In genomic region chr11:112620916-112621315, GRCm38 (mm10) we compare ENCODE assay signal across 8 mouse cellular contexts.
DNase-seq lines count a peak whose midpoint lies in the region; ATAC-seq lines count a peak whose summit lies in the region.

No protein-coding gene starts in this region.

- H3K4me3 ChIP-seq in megakaryocyte, embryonic 14.5 days (replicated peaks): peak overlapping the region; percentile 21
- H3K4me3 ChIP-seq in forebrain, embryonic 11.5 days (ENCODE audit: low read depth, low read length): no peak overlapping the region
- H3K4me3 ChIP-seq in heart, embryonic 14.5 days (ENCODE audit: control insufficient read depth in 1 of 2, insufficient read depth in 1 of 2, low read depth in 1 of 2, low read length in 2 of 2): peak overlapping the region in 1 of 2 experiments; percentile 11; a peak in 1 of 4 replicates
- no peak overlapping the region for H3K4me3 ChIP-seq in midbrain, embryonic 16.5 days (ENCODE audit: low read depth, low read length)

- no peak overlapping the region for H3K27ac ChIP-seq in forebrain, embryonic 11.5 days (ENCODE audit: low read depth, low read length)
- H3K27ac ChIP-seq in heart, embryonic 14.5 days (replicated peaks in 1 of 2; ENCODE audit: control insufficient read depth in 1 of 2, insufficient read depth in 1 of 2, low read depth in 2 of 2, low read length in 2 of 2): peak overlapping the region in 1 of 2 experiments; percentile 64; a peak in 2 of 4 replicates
- H3K27ac ChIP-seq in midbrain, embryonic 16.5 days (ENCODE audit: low read length): no peak overlapping the region

- 20% methylated on average over 12 of the region's 12 CpGs for WGBS in forebrain, embryonic 11.5 days
- 12% methylated on average over 12 of the region's 12 CpGs for WGBS in heart, embryonic 14.5 days
- 13% methylated on average over 12 of the region's 12 CpGs for WGBS in midbrain, embryonic 16.5 days

- H3K4me1 ChIP-seq in megakaryocyte, embryonic 14.5 days: no peaks in the 10 kb centered on the region
- H3K4me1 ChIP-seq in forebrain, embryonic 11.5 days (replicated peaks; ENCODE audit: control insufficient read depth, insufficient read depth, low read length): peaks cover 6% of the 10 kb centered on the region
- H3K4me1 ChIP-seq in heart, embryonic 14.5 days (ENCODE audit: control insufficient read depth in 2 of 2, insufficient read depth in 2 of 2, low read length in 2 of 2): peaks cover 3 to 16% of the 10 kb centered on the region in 2 experiments; a peak in 3 of 4 replicates
- H3K4me1 ChIP-seq in midbrain, embryonic 16.5 days (ENCODE audit: control insufficient read depth, insufficient read depth, low read length): no peaks in the 10 kb centered on the region

- H3K4me2 ChIP-seq in forebrain, embryonic 11.5 days (ENCODE audit: low read depth, low read length, severe bottlenecking): peak overlapping the region; percentile 29; the same call in 1 of the 2 replicates
- peak overlapping the region; percentile 56 for H3K4me2 ChIP-seq in heart, embryonic 14.5 days (ENCODE audit: low read length)
- H3K4me2 ChIP-seq in midbrain, embryonic 16.5 days (ENCODE audit: low read length): peak overlapping the region; percentile 18

- peaks cover 71% of the 10 kb centered on the region for H3K9me3 ChIP-seq in megakaryocyte, embryonic 14.5 days
- no peaks in the 10 kb centered on the region for H3K9me3 ChIP-seq in forebrain, embryonic 11.5 days (ENCODE audit: control insufficient read depth, low read length)
- no peaks in the 10 kb centered on the region for H3K9me3 ChIP-seq in heart, embryonic 14.5 days (ENCODE audit: control insufficient read depth, low read length)
- no peaks in the 10 kb centered on the region for H3K9me3 ChIP-seq in midbrain, embryonic 16.5 days (replicated peaks; ENCODE audit: control insufficient read depth, low read length, poor library complexity, severe bottlenecking)

- peak; percentile 53 for DNase-seq in forebrain, embryonic 11.5 days (ENCODE audit: low spot score)
- peak; percentile 11 to 19 for DNase-seq in layer of hippocampus, postnatal 25 days (ENCODE audit: extremely low spot score in 1 of 2, low spot score in 1 of 2)
- peak; percentile 49 for DNase-seq in testis, postnatal 10 days (ENCODE audit: low spot score)
- DNase-seq in spleen, postnatal 10 days (ENCODE audit: low spot score in 2 of 2): no peak

- H3K36me3 ChIP-seq in megakaryocyte, embryonic 14.5 days (replicated peaks; ENCODE audit: low read length): no peaks in the 10 kb centered on the region
- no peaks in the 10 kb centered on the region for H3K36me3 ChIP-seq in forebrain, embryonic 11.5 days (ENCODE audit: control insufficient read depth, insufficient read depth, low read length)
- no peaks in the 10 kb centered on the region for H3K36me3 ChIP-seq in heart, embryonic 14.5 days (ENCODE audit: control insufficient read depth, insufficient read depth, low read length)
- no peaks in the 10 kb centered on the region for H3K36me3 ChIP-seq in midbrain, embryonic 16.5 days (ENCODE audit: control insufficient read depth, insufficient read depth, low read length)

- no peak for ATAC-seq in megakaryocyte, adult 5-6 weeks (ENCODE audit: poor library complexity, severe bottlenecking)
- peak; percentile 67 for ATAC-seq in forebrain, embryonic 11.5 days (replicated peaks; ENCODE audit: low FRiP score)
- peak; percentile 13; the same call in 1 of the 2 replicates for ATAC-seq in heart, embryonic 14.5 days (ENCODE audit: insufficient number of reproducible peaks, insufficient read depth, low FRiP score, low read depth)
- peak; percentile 42; the same call in 1 of the 2 replicates for ATAC-seq in midbrain, embryonic 16.5 days

- H3K27me3 ChIP-seq in megakaryocyte, embryonic 14.5 days (replicated peaks): no peaks in the 10 kb centered on the region
- H3K27me3 ChIP-seq in forebrain, embryonic 11.5 days (ENCODE audit: control insufficient read depth, insufficient read depth, low read length): no peaks in the 10 kb centered on the region
- no peaks in the 10 kb centered on the region for H3K27me3 ChIP-seq in heart, embryonic 14.5 days (ENCODE audit: control insufficient read depth, insufficient read depth, low read length)
- H3K27me3 ChIP-seq in midbrain, embryonic 16.5 days (ENCODE audit: control insufficient read depth, insufficient read depth, low read depth, low read length): no peaks in the 10 kb centered on the region

- peak overlapping the region; percentile 35 for H3K9ac ChIP-seq in forebrain, embryonic 11.5 days (ENCODE audit: low read length)
- H3K9ac ChIP-seq in heart, embryonic 14.5 days (ENCODE audit: low read length): peak overlapping the region; percentile 58; the same call in 1 of the 2 replicates
- H3K9ac ChIP-seq in midbrain, embryonic 16.5 days (ENCODE audit: low read depth, low read length): no peak overlapping the region; the same call in 1 of the 2 replicates

Comparison
In these comparisons a context has a peak if more than half of its experiments do, and no peak if none do; other contexts are left out.
1. DNase-seq: peak in forebrain, embryonic 11.5 days (single experiment), layer of hippocampus, postnatal 25 days (2 of 2) and testis, postnatal 10 days (single experiment); none in spleen, postnatal 10 days (0 of 2).
2. Peak in every context shown above with its lines, with median percentiles within 50 percentile points of each other: H3K4me2 ChIP-seq.